Mouse (Mus musculus) telencephalon, adult 2 months (tissue): ENCODE data around the gene Spag6l.
"Not testable (repeated sequence)": the region's sequence is repeated elsewhere in the genome, so short reads cannot be mapped to it uniquely, and the experiment has no call there.

ENCODE experiments used
- DNase-seq: peaks from one replicate; pipeline ENCODE4 v3.0.0-alpha.2; 2011; ENCODE audit warnings: low read depth, low spot score

Spag6l gene

GRCm38 (mm10) chr16:16828757-16829615, at the start of gene Spag6l:
Gene Spag6l, minus strand, starts transcription at chr16:16829456.
- peak; percentile 31 for DNase-seq

- no peak for DNase-seq
Measured at GRCm38 (mm10) chr16:16879025-16879424, 49.8 kb upstream of the Spag6l start.

GRCm38 (mm10) chr16:16870617-16871331, 41.5 kb upstream of the Spag6l start, which contains the start of the genes Top3b and Vpreb1:
Gene Top3b, plus strand, starts transcription at chr16:16870736.
Gene Vpreb1, minus strand, starts transcription at chr16:16870843.
- DNase-seq, result peak; percentile 96

- DNase-seq, result no peak
Measured at GRCm38 (mm10) chr16:16870241-16870616, 41.0 kb upstream of the Spag6l start.

GRCm38 (mm10) chr16:16865696-16866561, 36.7 kb upstream of the Spag6l start:
- DNase-seq, result no peak

GRCm38 (mm10) chr16:16865217-16865616, 36.0 kb upstream of the Spag6l start:
- DNase-seq, result no peak

- no peak for DNase-seq
Measured at GRCm38 (mm10) chr16:16863978-16864377, 34.7 kb upstream of the Spag6l start, which contains the start of gene Igll1. Gene Igll1, minus strand, starts transcription at chr16:16863985.

GRCm38 (mm10) chr16:16862288-16862687, 33.0 kb upstream of the Spag6l start:
- DNase-seq, result no peak

- no peak for DNase-seq
Measured at GRCm38 (mm10) chr16:16856731-16857476, 27.6 kb upstream of the Spag6l start.

GRCm38 (mm10) chr16:16856054-16856453, 26.8 kb upstream of the Spag6l start:
- DNase-seq, result not testable (repeated sequence)

- DNase-seq, result peak; percentile 58
Measured at GRCm38 (mm10) chr16:16855541-16855940, 26.3 kb upstream of the Spag6l start.

GRCm38 (mm10) chr16:16854836-16855235, 25.6 kb upstream of the Spag6l start:
- DNase-seq, result peak; percentile 16

GRCm38 (mm10) chr16:16852411-16852810, 23.2 kb upstream of the Spag6l start:
- no peak for DNase-seq

GRCm38 (mm10) chr16:16849196-16849595, 19.9 kb upstream of the Spag6l start:
- no peak for DNase-seq

- DNase-seq, result no peak
Measured at GRCm38 (mm10) chr16:16829671-16830070, 415 bp upstream of the Spag6l start.

- no peak for DNase-seq
Measured at GRCm38 (mm10) chr16:16826223-16826622, 3.0 kb downstream of the Spag6l start.

GRCm38 (mm10) chr16:16825476-16825875, 3.8 kb downstream of the Spag6l start:
- DNase-seq, result no peak

- no peak for DNase-seq
Measured at GRCm38 (mm10) chr16:16806325-16806724, 22.9 kb downstream of the Spag6l start.
